Mouse (Mus musculus) heart, adult 2 months (tissue): Measurements from ENCODE around the gene Fcho2.

Experiments used
- CTCF ChIP-seq: fragments of 200-600 bp; IDR thresholded peaks from 2 replicates; pipeline ENCODE4 v1.8.1; 2022; ENCODE audit warnings: antibody characterized with exemption, mild to moderate bottlenecking, moderate library complexity
- POLR2A ChIP-seq: fragments of 200-500 bp; IDR thresholded peaks from 2 replicates; pipeline ENCODE4 v1.6.1; 2011; ENCODE audit warnings: mild to moderate bottlenecking, low read depth, low read length, control low read depth; ENCODE audit not compliant: insufficient read depth

DNA sequence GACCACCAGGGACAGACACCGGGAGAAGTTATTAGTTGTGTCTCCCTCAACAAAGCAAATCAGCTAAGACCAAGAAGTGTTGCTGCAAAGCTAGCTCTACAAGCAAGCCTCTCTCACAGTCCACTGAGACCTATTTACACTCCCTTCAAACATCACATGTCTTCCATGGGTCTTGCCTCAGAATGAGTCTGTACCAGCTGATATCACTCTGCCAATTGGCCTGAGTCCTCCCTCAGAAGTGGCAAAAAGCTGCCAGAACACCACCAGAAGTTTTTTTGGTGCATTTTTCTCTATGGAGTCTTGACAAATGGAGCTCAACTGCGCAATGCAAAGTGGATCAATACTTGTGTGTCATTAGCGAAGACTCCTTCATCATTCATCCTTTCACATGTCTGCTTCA lies 19.7 kb downstream of the Fcho2 start:
- TF ChIP-seq POLR2A (no peak), CTCF (no peak)
